Mouse (Mus musculus) lung, adult 10 weeks (tissue): ENCODE data around the gene Ppp1r10. TPM values are rescaled to one million over a fixed set of nuclear protein-coding genes. Genes with fewer than 3 reads are reported as not detected.

Source experiments
- polyA plus RNA-seq: library from polyadenylated mRNA; stranded (reverse); fragments of 350-450 nt; fragmentation: Illumina TruSeq; extraction: RNeasy Lipid Tissue Mini Kit (QIAGEN cat#74804); gene quantifications from one replicate; pipeline ENCODE4 v1.2.3, GENCODE M21; 2014; ENCODE audit warnings: low read depth, low replicate concordance; ENCODE audit not compliant: insufficient read depth

Ppp1r10 gene
- 14.3 TPM for polyA plus RNA-seq

DNA sequence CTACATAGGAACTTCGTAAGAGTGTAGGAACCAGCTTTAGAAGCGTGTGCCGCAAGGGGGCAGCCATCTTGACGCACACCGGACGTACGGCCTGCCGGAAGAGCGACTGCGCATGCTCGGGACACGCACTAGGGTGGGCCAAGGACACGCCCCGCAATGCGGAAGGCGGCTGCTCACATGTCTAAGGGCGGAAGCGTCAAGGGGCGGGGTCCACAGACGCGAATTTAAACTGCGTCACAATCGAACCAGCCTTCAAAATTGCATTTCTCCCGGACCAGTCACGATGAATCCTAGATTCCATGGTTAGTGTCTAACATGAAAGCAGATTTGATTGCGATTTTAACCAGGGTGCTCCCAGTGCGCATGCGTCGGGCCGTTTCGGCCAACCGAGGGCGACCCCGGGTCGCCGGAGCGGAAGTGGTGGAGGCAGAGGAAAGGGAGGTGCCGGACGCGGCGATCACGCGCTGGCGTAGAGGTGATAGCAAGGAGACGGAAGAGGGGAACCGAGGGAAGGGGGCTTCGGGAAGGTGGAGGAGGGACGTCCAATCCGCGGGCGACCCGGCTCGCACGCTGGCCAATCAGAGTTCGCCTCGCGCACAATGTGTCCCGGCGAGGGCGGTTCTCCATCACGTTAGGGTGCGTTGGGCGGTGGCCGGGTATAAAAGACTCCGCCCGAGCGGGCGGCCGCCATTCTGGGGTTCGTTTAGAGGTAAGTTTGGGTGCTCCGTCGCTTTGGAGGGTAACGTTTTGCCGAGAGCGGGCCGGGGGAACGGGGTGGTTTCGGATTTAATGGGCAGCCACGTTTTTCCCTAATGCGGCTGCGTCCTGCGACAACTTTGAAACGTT, at the start of gene Ppp1r10, which contains the start of gene Mrps18b:
Gene Ppp1r10, plus strand, starts transcription at position 138 of the 846 bp plus-strand sequence.
Gene Mrps18b, minus strand, starts transcription at position 93 of the 846 bp plus-strand sequence.

DNA sequence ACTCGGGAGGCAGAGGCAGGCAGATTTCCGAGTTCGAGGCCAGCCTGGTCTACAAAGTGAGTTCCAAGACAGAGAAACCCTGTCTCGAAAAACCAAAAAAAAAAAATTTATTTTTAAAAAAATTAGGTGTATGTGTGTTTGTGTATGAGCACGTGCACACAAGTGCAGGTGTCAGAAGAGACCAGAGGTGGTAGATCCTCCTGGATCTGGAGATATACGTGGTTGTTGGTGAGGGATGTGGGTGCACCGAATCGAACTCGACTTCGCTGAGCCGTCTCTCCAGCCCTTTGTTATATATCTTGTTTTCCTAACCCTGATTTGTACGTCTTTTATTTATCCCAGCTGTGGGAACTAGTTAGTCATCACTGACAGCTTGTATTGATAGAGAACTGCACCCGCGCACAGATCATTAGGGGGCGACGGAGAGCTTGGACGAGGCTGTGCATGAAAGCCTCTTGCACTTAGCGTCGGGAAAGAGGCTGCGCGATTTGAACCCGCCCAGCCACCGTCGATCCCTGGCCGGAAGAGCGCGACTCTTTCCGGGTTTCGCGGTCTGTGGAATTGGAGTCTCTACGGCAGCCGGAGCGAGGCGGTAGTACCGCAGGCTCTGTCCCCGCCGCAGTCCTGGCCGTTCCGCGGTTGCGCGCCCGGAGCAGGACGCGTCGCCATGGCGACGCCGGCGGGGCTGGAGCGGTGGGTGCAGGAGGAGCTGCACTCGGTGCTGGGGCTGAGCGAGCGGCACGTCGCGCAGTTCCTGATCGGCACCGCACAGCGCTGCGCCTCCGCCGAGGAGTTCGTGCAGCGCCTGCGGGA, 36.8 kb upstream of the Ppp1r10 start, which contains the start of gene Dhx16:
Gene Dhx16, plus strand, starts transcription at position 575 of the 813 bp plus-strand sequence.

DNA sequence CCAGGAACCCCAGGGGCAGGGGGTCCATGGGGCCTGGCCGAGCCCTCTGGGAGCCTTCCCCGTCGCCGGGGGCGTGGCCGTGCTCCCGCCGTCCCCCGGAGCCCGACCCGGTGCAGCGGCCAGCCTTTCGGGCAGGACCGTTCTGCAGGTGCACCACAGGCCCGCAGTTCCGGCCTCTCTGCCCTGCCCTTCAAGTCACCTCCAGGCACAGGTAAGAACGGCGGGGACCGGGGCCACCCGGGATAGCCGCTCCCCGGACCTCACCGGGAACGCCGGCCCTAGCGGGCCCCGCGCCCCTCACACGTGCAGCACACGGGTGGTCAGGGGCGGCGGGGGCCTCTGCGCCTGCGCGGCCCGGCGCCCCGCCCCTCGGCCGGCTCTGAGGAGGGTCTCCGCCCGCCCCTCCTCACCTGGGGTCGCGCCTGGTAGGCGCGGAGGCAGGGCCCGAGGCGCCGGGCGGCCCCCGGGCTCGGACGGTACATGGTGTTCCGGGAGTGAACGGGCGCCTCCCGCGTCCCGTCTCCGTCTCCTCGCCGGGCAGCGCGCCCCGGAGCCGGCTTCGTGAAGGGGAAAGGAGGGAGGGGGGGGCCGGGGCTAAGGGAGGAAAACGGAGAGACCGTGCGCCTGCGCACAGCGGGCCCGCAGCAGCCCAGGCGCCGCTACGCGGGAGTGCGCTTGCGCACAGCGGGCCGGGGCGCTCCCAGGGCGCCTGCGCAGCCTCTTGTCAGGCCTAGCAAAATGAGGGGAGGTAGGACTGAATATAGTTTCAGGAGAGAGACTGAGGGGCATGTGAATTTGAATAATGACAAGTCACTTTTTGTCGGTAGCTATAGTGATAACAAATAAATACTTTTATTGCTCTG, 19.2 kb upstream of the Ppp1r10 start, which contains the start of gene 2310061I04Rik:
Gene 2310061I04Rik, minus strand, starts transcription at position 651 of the 863 bp plus-strand sequence.

DNA sequence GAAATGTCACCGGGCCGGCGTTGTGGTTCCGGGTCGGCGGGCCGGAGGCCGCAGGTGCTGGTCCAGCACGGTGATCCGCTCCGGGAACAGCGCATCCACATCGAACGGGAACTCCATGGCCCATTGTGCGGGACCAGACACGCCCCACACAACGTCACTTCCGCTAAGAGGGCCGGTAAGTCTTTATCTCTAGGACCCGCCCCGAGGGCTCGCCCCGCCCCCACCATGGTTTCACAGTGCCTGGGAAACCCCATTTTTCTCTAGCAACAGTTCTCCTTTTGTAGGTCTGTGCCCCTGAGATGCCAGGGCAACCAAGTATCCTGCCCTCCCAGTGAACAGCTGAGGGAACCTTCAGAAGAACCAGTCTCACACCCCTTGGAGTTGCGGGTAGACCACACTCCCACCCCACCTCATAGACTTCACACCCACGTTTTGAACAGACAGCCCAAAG, 6.3 kb upstream of the Ppp1r10 start, which contains the start of gene Atat1:
Gene Atat1, minus strand, starts transcription at position 157 of the 451 bp plus-strand sequence.

DNA sequence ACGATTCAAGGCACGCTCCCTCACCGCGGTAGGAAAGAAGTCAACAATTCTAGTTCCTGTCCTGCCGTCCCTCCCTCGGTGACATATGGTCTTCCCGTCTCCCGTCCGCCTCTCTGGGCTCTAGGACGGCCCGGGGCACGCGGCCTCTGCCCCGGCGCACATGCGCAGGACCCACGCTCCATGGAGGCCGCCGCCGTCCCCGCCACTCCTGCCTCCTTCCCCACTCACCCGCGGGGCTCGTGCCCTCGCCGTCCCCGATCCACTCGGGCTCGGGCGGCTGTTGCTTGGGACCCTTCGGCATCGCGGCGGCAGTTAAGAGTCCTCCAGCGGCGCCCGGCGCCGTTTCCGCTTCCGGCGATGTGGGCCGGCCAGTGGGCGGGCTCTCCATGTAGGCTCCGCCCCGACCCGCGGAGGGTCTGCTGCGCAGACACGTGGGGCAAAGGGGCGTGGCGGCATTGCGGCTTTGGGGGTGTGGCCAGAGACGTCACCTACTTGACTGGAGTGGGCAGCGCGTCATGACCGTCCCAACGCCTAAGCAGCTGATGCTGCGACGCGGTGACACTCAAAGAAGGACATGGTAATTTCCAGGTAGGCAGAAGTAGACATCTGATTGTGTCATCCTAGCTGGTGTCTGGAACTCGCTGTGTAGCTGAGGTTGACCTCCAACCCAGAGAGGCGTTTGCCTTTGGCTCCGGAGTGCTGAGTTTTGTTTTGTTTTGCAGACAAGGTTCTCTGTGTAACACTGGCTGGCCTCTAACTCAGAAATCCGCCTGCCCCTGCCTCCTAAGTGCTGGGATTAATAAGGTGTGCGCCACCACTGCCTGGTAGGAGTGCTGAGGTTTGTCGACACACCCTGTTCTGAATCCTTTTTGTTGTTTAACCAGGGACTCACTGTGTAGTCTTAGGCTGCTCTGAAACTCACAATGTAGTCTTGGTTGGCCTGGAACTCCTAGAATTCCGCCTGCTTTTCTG, 53.5 kb downstream of the Ppp1r10 start, which contains the start of gene Abcf1:
Gene Abcf1, minus strand, starts transcription at position 344 of the 972 bp plus-strand sequence.

DNA sequence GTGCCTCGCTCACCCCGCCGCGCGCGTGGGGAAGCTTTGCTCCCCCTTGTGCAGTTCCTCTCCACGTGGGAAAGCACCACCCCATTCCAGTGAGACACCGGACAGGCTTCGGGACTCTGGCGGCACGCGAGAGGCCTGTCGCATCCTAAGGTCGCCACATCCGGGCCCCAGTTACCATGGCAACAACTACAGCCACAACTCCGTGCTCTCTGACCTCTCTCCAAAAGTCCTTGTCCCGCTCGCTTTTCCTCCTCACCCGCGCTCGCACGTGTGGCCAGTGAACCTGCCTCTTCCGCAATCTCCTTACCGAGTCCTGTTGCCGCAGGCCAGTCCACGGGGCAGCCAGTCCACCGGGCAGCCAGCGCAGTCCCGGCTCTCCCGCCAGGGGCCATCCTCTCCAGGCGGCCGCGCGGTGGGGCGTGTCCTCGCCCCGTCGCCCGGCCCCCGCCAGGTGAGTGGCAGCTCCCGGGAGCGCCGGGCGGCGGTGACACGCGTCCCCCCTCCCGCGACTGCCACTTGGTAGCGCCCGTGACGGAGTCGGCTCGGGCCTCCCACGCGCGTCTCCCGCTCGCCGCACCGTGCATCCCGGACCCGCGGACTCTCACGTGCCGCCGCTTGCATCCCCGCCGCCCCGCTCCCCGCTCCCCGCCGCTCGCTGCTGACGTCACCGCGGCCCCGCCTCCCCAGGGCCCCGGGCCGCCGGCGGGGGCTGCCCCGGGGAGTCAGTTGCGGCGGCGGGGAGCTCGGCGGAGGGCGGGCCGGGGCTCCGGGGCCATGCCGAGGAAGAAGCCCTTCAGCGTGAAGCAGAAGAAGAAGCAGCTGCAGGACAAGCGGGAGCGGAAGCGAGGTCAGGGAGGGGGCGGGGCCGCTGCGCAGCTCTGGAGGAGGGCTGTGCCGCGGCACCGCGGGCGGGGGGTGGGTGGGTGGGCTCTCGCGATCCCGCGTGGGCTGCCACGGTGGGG, 63.4 kb downstream of the Ppp1r10 start, which contains the start of the genes Gnl1 and Prr3:
Gene Gnl1, plus strand, starts transcription at position 451 of the 962 bp plus-strand sequence.
Gene Prr3, minus strand, starts transcription at position 836 of the 962 bp plus-strand sequence.

Other genes with a start within 250 kb of the Ppp1r10 start
- 8.7 TPM for gene Vars2, start 248.8 kb upstream of the Ppp1r10 start, polyA plus RNA-seq
- gene Gtf2h4, start 242.7 kb upstream of the Ppp1r10 start, polyA plus RNA-seq, result 16.5 TPM
- gene Ddr1, start 211.8 kb upstream of the Ppp1r10 start, polyA plus RNA-seq, result 18.8 TPM
- 135 TPM for gene Ier3, start 94.8 kb upstream of the Ppp1r10 start, polyA plus RNA-seq
- gene Flot1, start 93.2 kb upstream of the Ppp1r10 start, polyA plus RNA-seq, result 81.2 TPM
- 117 TPM for gene Tubb5, start 78.1 kb upstream of the Ppp1r10 start, polyA plus RNA-seq
- 4.5 TPM for gene Mdc1, start 74.9 kb upstream of the Ppp1r10 start, polyA plus RNA-seq
- 8.9 TPM for gene Nrm, start 55.1 kb upstream of the Ppp1r10 start, polyA plus RNA-seq
- 36.0 TPM for gene Ppp1r18, start 50.8 kb upstream of the Ppp1r10 start, polyA plus RNA-seq
- 44.7 TPM for gene Dhx16, start 36.6 kb upstream of the Ppp1r10 start, polyA plus RNA-seq
- gene 2310061I04Rik, start 19.0 kb upstream of the Ppp1r10 start, polyA plus RNA-seq, result 22.0 TPM
- gene Atat1, start 6.4 kb upstream of the Ppp1r10 start, polyA plus RNA-seq, result 10.0 TPM
- gene Mrps18b, start within 50 bp of the Ppp1r10 start, polyA plus RNA-seq, result 31.5 TPM
- gene Abcf1, start 53.3 kb downstream of the Ppp1r10 start, polyA plus RNA-seq, result 33.7 TPM
- 39.1 TPM for gene Gnl1, start 63.4 kb downstream of the Ppp1r10 start, polyA plus RNA-seq
- 8.8 TPM for gene Prr3, start 63.8 kb downstream of the Ppp1r10 start, polyA plus RNA-seq
- 14.2 TPM for gene H2-T24, start 104.1 kb downstream of the Ppp1r10 start, polyA plus RNA-seq
- gene H2-T23, start 116.4 kb downstream of the Ppp1r10 start, polyA plus RNA-seq, result 217 TPM
- 80.8 TPM for gene H2-T22, start 126.3 kb downstream of the Ppp1r10 start, polyA plus RNA-seq
- not detected for gene Gm6034, start 126.5 kb downstream of the Ppp1r10 start, polyA plus RNA-seq
- not detected for gene Gm11127, start 141.9 kb downstream of the Ppp1r10 start, polyA plus RNA-seq
- gene Gm19684, start 205.2 kb downstream of the Ppp1r10 start, polyA plus RNA-seq, result not detected
- gene Gm7030, start 213.0 kb downstream of the Ppp1r10 start, polyA plus RNA-seq, result not detected